8 mouse cellular contexts compared by ENCODE assay signal in the genomic region with DNA sequence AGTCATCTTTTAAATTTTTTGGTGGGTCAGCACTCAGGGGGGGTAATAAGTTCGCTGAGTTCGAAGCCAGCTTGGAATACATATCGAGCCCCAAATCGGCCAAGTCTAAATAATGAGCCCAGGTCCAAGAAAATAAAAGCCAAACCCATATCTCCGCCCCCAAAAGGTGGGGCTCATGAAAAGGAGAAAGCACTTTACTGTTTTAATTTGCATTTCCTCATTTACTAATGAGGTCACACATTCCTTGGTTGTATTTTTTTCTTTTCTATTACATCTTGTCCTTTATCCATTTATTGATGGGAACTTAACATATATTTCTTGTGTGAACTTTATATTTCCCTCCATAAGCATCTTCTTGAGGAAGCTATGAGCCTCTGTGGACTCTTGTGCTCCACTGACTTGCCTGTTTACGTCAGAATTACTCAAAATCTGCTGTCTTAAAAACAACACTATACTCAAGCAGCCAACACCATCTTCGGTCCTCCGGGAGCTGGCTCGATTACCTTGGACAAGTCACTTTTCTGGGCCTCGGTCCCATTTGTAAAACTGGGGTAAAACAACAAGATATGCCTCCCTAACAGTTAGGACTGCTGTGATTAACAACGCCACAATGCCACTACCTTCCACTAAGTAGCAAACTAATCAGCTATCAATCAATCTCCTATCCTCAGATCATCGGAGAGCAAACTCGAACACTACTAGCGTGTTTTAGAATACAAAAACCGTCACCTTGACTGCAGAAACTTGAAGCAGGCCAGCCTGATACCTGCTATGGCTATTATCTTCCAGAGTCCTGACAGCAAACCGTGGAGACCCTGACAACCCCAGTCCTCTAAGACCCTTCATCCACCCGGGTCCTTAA. TPM values are rescaled to one million over a fixed set of nuclear protein-coding genes. Genes with fewer than 3 reads are reported as not detected.
DNase-seq lines count a peak whose midpoint lies in the region; ATAC-seq and TF ChIP-seq lines count a peak whose summit lies in the region.

No protein-coding gene starts in this region.

- H3K27me3 ChIP-seq in heart, postnatal 0 days (ENCODE audit: control insufficient read depth, insufficient read depth, low read length) = no peaks in the 10 kb centered on the region
- no peaks in the 10 kb centered on the region for H3K27me3 ChIP-seq in liver, embryonic 12.5 days (replicated peaks)
- H3K27me3 ChIP-seq in neural tube, embryonic 12.5 days (replicated peaks) = no peaks in the 10 kb centered on the region

- DNase-seq in lung, adult 18-20 months = peak; percentile 17 to 33
- no peak for DNase-seq in lung, postnatal 4 days
- DNase-seq in heart, postnatal 0 days (ENCODE audit: low spot score) = no peak
- no peak for DNase-seq in thymus, postnatal 36 days
- DNase-seq in yolk sac, embryonic 10.5 days (ENCODE audit: low spot score) = no peak

- TF ChIP-seq CTCF in bone marrow, adult 2 months (IDR thresholded peaks at IDR 0.05; ENCODE audit: control insufficient read depth, insufficient read depth, low read length) = no peak
- no peak for TF ChIP-seq CTCF in heart, postnatal 0 days (IDR thresholded peaks at IDR 0.05; ENCODE audit: low read depth)

- peak overlapping the region; percentile 94 for H3K27ac ChIP-seq in bone marrow, adult 2 months (ENCODE audit: control insufficient read depth, insufficient read depth, low read depth, low read length, poor library complexity)
- H3K27ac ChIP-seq in heart, postnatal 0 days (ENCODE audit: low read depth) = peak overlapping the region; percentile 98
- H3K27ac ChIP-seq in liver, embryonic 12.5 days = peak overlapping the region; percentile 93
- peak overlapping the region; percentile 95; the same call in 1 of the 2 replicates for H3K27ac ChIP-seq in neural tube, embryonic 12.5 days

- no peak for TF ChIP-seq POLR2A in bone marrow, adult 2 months (IDR thresholded peaks at IDR 0.05; ENCODE audit: borderline replicate concordance, control insufficient read depth, low read depth, low read length)

- no peaks in the 10 kb centered on the region for H3K9me3 ChIP-seq in heart, postnatal 0 days (replicated peaks; ENCODE audit: control insufficient read depth, low read length)
- H3K9me3 ChIP-seq in liver, embryonic 12.5 days (replicated peaks) = no peaks in the 10 kb centered on the region
- H3K9me3 ChIP-seq in neural tube, embryonic 12.5 days = no peaks in the 10 kb centered on the region

- H3K4me2 ChIP-seq in heart, postnatal 0 days (ENCODE audit: low read depth, low read length) = peak overlapping the region; percentile 73
- peak overlapping the region; percentile 88 for H3K4me2 ChIP-seq in liver, embryonic 12.5 days
- peak overlapping the region; percentile 71 for H3K4me2 ChIP-seq in neural tube, embryonic 12.5 days (replicated peaks)

- no peak for ATAC-seq in heart, postnatal 0 days (ENCODE audit: insufficient read depth, low read depth)
- ATAC-seq in liver, embryonic 12.5 days = 0 out of 2 replicates have a peak, but pooled peaks have one; percentile 2
- ATAC-seq in neural tube, embryonic 12.5 days (ENCODE audit: low FRiP score, low read depth) = 0 out of 2 replicates have a peak, but pooled peaks have one; percentile 4

- no peak for TF ChIP-seq EP300 in heart, postnatal 0 days (IDR thresholded peaks at IDR 0.05; ENCODE audit: low read depth)

- 18% methylated on average over 17 of the region's 17 CpGs for WGBS in bone marrow, adult 2 months
- WGBS in heart, postnatal 0 days = 16% methylated on average over 17 of the region's 17 CpGs
- 18% methylated on average over 17 of the region's 17 CpGs for WGBS in liver, embryonic 12.5 days (ENCODE audit: insufficient replicate concordance)
- WGBS in neural tube, embryonic 12.5 days = 28% methylated on average over 17 of the region's 17 CpGs

- H3K4me3 ChIP-seq in bone marrow, adult 2 months (replicated peaks; ENCODE audit: control insufficient read depth, low read depth, low read length) = peak overlapping the region; percentile 97
- H3K4me3 ChIP-seq in heart, postnatal 0 days (ENCODE audit: low read depth, low read length) = peak overlapping the region; percentile 77
- H3K4me3 ChIP-seq in liver, embryonic 12.5 days = peak overlapping the region; percentile 96
- H3K4me3 ChIP-seq in neural tube, embryonic 12.5 days = peak overlapping the region; percentile 89

- H3K4me1 ChIP-seq in bone marrow, adult 2 months (ENCODE audit: control insufficient read depth, insufficient read depth, low read length) = no peaks in the 10 kb centered on the region; the same call in 1 of the 2 replicates
- H3K4me1 ChIP-seq in heart, postnatal 0 days (ENCODE audit: control insufficient read depth, insufficient read depth) = peaks cover 38% of the 10 kb centered on the region
- peaks cover 52% of the 10 kb centered on the region for H3K4me1 ChIP-seq in liver, embryonic 12.5 days
- H3K4me1 ChIP-seq in neural tube, embryonic 12.5 days = peaks cover 32% of the 10 kb centered on the region

- H3K36me3 ChIP-seq in heart, postnatal 0 days (replicated peaks; ENCODE audit: control insufficient read depth, insufficient read depth, low read length) = no peaks in the 10 kb centered on the region
- peaks cover 4% of the 10 kb centered on the region; the same call in 1 of the 2 replicates for H3K36me3 ChIP-seq in liver, embryonic 12.5 days
- no peaks in the 10 kb centered on the region for H3K36me3 ChIP-seq in neural tube, embryonic 12.5 days

- H3K9ac ChIP-seq in heart, postnatal 0 days (replicated peaks; ENCODE audit: low read depth, low read length) = peak overlapping the region; percentile 87
- peak overlapping the region; percentile 93 for H3K9ac ChIP-seq in liver, embryonic 12.5 days
- H3K9ac ChIP-seq in neural tube, embryonic 12.5 days = peak overlapping the region; percentile 90

RNA-seq across cellular contexts. Expression of gene Btbd1, which starts 1.2 kb away (rescaled TPM):
- polyA plus RNA-seq in bone marrow, adult 2 months (2011; ENCODE audit: insufficient read depth, insufficient read length, low replicate concordance, missing spikeins) = 20.6 and 37.0 TPM in 2 replicates
- total RNA-seq in heart, postnatal 0 days (2014; rRNA removed; ENCODE audit: low replicate concordance) = 98.6 and 104 TPM in 2 replicates
- 90.4 and 96.6 TPM in 2 replicates for polyA plus RNA-seq in heart, postnatal 0 days (2015; fragmentation: Nextera tagmentation; extraction: Ambion mirVana)
- 39.6 and 41.1 TPM in 2 replicates for polyA plus RNA-seq in liver, embryonic 12.5 days (2016; fragmentation: Nextera tagmentation; extraction: Ambion mirVana)
- polyA plus RNA-seq in neural tube, embryonic 12.5 days (2016; fragmentation: Nextera tagmentation; extraction: Ambion mirVana) = 102 and 108 TPM in 2 replicates

RNA-seq across cellular contexts. Expression of gene Gm10160, which starts 27.6 kb away (rescaled TPM):
- polyA plus RNA-seq in bone marrow, adult 2 months (2011; ENCODE audit: insufficient read depth, insufficient read length, low replicate concordance, missing spikeins) = not detected in 2 replicates
- total RNA-seq in heart, postnatal 0 days (2014; rRNA removed; ENCODE audit: low replicate concordance) = not detected in 2 replicates
- not detected in 2 replicates for polyA plus RNA-seq in heart, postnatal 0 days (2015; fragmentation: Nextera tagmentation; extraction: Ambion mirVana)
- polyA plus RNA-seq in liver, embryonic 12.5 days (2016; fragmentation: Nextera tagmentation; extraction: Ambion mirVana) = not detected in 2 replicates
- polyA plus RNA-seq in neural tube, embryonic 12.5 days (2016; fragmentation: Nextera tagmentation; extraction: Ambion mirVana) = not detected in 2 replicates

RNA-seq across cellular contexts. Expression of gene Tm6sf1, which starts 30.8 kb away (rescaled TPM):
- polyA plus RNA-seq in bone marrow, adult 2 months (2011; ENCODE audit: insufficient read depth, insufficient read length, low replicate concordance, missing spikeins) = 13.0 and 46.2 TPM in 2 replicates
- 52.3 and 69.2 TPM in 2 replicates for total RNA-seq in heart, postnatal 0 days (2014; rRNA removed; ENCODE audit: low replicate concordance)
- 11.7 and 15.3 TPM in 2 replicates for polyA plus RNA-seq in heart, postnatal 0 days (2015; fragmentation: Nextera tagmentation; extraction: Ambion mirVana)
- 8.3 and 8.9 TPM in 2 replicates for polyA plus RNA-seq in liver, embryonic 12.5 days (2016; fragmentation: Nextera tagmentation; extraction: Ambion mirVana)
- polyA plus RNA-seq in neural tube, embryonic 12.5 days (2016; fragmentation: Nextera tagmentation; extraction: Ambion mirVana) = 14.5 and 16.6 TPM in 2 replicates

RNA-seq across cellular contexts. Expression of gene 3110040N11Rik, which starts 38.8 kb away (rescaled TPM):
- 12.1 and 13.9 TPM in 2 replicates for polyA plus RNA-seq in bone marrow, adult 2 months (2011; ENCODE audit: insufficient read depth, insufficient read length, low replicate concordance, missing spikeins)
- total RNA-seq in heart, postnatal 0 days (2014; rRNA removed; ENCODE audit: low replicate concordance) = 28.7 and 33.4 TPM in 2 replicates
- 34.6 and 38.5 TPM in 2 replicates for polyA plus RNA-seq in heart, postnatal 0 days (2015; fragmentation: Nextera tagmentation; extraction: Ambion mirVana)
- polyA plus RNA-seq in liver, embryonic 12.5 days (2016; fragmentation: Nextera tagmentation; extraction: Ambion mirVana) = 27.6 and 29.5 TPM in 2 replicates
- polyA plus RNA-seq in neural tube, embryonic 12.5 days (2016; fragmentation: Nextera tagmentation; extraction: Ambion mirVana) = 40.0 and 41.7 TPM in 2 replicates

Comparison
In these comparisons a context has a peak if more than half of its experiments do, and no peak if none do; other contexts are left out.
1. DNase-seq: peak in lung, adult 18-20 months (2 of 2); none in lung, postnatal 4 days (0 of 2), heart, postnatal 0 days (single experiment), thymus, postnatal 36 days (0 of 2) and yolk sac, embryonic 10.5 days (single experiment).
2. Peak in every context shown above with its lines, with median percentiles within 50 percentile points of each other: H3K27ac ChIP-seq, H3K4me3 ChIP-seq, H3K4me2 ChIP-seq and H3K9ac ChIP-seq.